Mouse (Mus musculus) G1E (cell line): ENCODE measurements around the gene Macrod2.

Experiments
- CTCF ChIP-seq: IDR thresholded peaks from 2 replicates; pipeline ENCODE4 v1.5.1; 2012; ENCODE audit warnings: low read depth, low read length, inconsistent platforms, mixed read lengths
- TAL1 ChIP-seq: conservative IDR thresholded peaks from 2 replicates; pipeline ENCODE4 v1.6.1; 2012; ENCODE audit warnings: low read depth, low read length, inconsistent platforms, mixed read lengths

- no peak for TF ChIP-seq TAL1
- TF ChIP-seq CTCF: no peak
Measured at GRCm38 (mm10) chr2:140715822-140716221, 320.7 kb downstream of the Macrod2 start.
